Mouse (Mus musculus) embryonic facial prominence, embryonic 15.5 days (tissue): Measurements from ENCODE around the gene Ahnak2. TPM values are rescaled to one million over a fixed set of nuclear protein-coding genes. Genes with fewer than 3 reads are reported as not detected.

Experiments
- ATAC-seq: fragments of 200-750 bp; cut with Nextera tagmentation; 2 replicates; pipeline ENCODE4 v1.8.0; 2017; ENCODE audit warnings: low read depth, moderate TSS enrichment; ENCODE audit not compliant: insufficient number of reproducible peaks, low FRiP score, low TSS enrichment
- H3K27ac ChIP-seq: fragments of 300-500 bp; sonication (generic); replicated peaks from 2 replicates; pipeline ENCODE4 v1.5.1; 2015; ENCODE audit warnings: mild to moderate bottlenecking, inconsistent platforms
- H3K27me3 ChIP-seq: fragments of 300-500 bp; sonication (generic); 2 replicates; pipeline ENCODE4 v1.6.1; 2015; ENCODE audit warnings: inconsistent platforms
- H3K36me3 ChIP-seq: fragments of 300-500 bp; sonication (generic); 2 replicates; pipeline ENCODE4 v1.6.1; 2015; ENCODE audit warnings: mild to moderate bottlenecking, inconsistent platforms
- H3K4me1 ChIP-seq: fragments of 300-500 bp; sonication (generic); 2 replicates; pipeline ENCODE4 v1.6.1; 2015; ENCODE audit warnings: inconsistent platforms
- H3K4me2 ChIP-seq: fragments of 300-500 bp; sonication (generic); replicated peaks from 2 replicates; pipeline ENCODE4 v1.6.1; 2015; ENCODE audit warnings: mild to moderate bottlenecking, inconsistent platforms
- H3K4me3 ChIP-seq: fragments of 300-500 bp; sonication (generic); replicated peaks from 2 replicates; pipeline ENCODE4 v1.5.1; 2015; ENCODE audit warnings: mild to moderate bottlenecking, inconsistent platforms
- H3K9ac ChIP-seq: fragments of 300-500 bp; sonication (generic); 2 replicates; pipeline ENCODE4 v1.6.1; 2015; ENCODE audit warnings: inconsistent platforms
- H3K9me3 ChIP-seq: fragments of 300-500 bp; sonication (generic); replicated peaks from 2 replicates; pipeline ENCODE4 v1.6.1; 2016; ENCODE audit warnings: inconsistent platforms
- WGBS: fragments of 180-500 bp; shearing (Covaris S2); methylation state at CpG from one replicate; pipeline ENCODE4 v1.1.7; 2015; 5-methylcytosine and 5-hydroxymethylcytosine counted together
- polyA plus RNA-seq: library from polyadenylated mRNA; unstranded; fragments of >200 nt; fragmentation: Nextera tagmentation; extraction: Ambion mirVana; gene quantifications from 2 replicates; pipeline ENCODE4 v1.2.1, GENCODE M21; 2015

Gene Ahnak2
- polyA plus RNA-seq, 1 experiment from 2014 or later, result 8.5 TPM

DNA sequence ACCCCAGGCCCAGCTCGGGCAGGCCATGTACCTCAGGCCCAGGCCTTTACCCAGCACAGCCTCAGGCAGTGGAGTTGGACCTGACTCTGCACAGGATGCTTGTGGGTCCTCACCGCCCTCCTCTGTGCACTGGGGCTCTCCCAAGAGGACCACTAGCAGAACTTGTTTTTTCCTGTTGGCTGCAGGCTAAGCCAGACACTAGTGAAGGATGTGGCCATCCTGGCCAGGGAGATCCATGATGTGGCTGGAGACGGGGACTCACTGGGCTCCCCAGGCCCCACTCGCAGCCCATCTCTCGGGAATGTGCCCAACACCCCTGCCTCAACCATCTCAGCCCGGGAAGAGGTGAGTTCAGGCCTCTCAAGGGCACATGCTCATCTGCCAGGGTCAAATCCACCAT, 59.7 kb downstream of the Ahnak2 start:
- Histone ChIP-seq H3K36me3 (peaks cover 61% of the 10 kb centered on the region), H3K9ac (peak overlapping the region; percentile 15; the same call in 1 of the 2 replicates), H3K9me3 (no peaks in the 10 kb centered on the region), H3K4me3 (no peak overlapping the region), H3K27me3 (no peaks in the 10 kb centered on the region), H3K4me2 (no peak overlapping the region), H3K4me1 (peaks cover 35% of the 10 kb centered on the region), H3K27ac (peak overlapping the region; percentile 84)
- ATAC-seq, result no peak
- WGBS, result 52% methylated on average over 6 of the region's 6 CpGs

DNA sequence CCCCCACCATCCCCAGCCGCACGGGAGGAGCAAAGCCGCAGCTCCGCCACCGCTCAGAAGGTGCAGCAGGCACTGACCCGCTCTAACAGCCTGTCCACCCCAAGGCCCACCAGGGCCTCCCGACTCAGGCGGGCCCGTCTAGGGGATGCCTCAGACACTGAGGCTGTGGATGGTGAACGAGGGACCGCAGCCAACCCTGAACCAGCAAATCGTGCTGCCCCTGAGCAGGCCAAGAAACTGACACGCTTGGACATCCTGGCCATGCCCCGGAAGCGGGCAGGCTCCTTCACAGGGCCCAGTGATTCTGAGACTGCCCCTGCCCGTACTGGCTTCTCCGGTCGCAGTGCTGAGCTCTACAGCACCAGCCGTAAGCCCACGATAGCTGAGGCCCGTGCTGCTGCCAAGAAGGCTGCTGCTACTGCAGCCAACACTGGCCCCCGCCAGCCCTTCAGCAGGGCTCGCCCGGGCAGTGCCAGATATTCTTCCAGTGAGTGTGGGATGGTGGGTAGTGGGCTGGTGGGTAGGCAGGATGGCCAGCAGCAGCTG, 63.4 kb downstream of the Ahnak2 start:
- Histone ChIP-seq H3K27me3 (no peaks in the 10 kb centered on the region), H3K9me3 (no peaks in the 10 kb centered on the region), H3K4me2 (no peak overlapping the region), H3K27ac (no peak overlapping the region), H3K9ac (no peak overlapping the region), H3K36me3 (peaks cover 81% of the 10 kb centered on the region), H3K4me1 (peaks cover 19% of the 10 kb centered on the region), H3K4me3 (no peak overlapping the region)
- no peak for ATAC-seq
- WGBS, result 89% methylated on average over 24 of the region's 24 CpGs

DNA sequence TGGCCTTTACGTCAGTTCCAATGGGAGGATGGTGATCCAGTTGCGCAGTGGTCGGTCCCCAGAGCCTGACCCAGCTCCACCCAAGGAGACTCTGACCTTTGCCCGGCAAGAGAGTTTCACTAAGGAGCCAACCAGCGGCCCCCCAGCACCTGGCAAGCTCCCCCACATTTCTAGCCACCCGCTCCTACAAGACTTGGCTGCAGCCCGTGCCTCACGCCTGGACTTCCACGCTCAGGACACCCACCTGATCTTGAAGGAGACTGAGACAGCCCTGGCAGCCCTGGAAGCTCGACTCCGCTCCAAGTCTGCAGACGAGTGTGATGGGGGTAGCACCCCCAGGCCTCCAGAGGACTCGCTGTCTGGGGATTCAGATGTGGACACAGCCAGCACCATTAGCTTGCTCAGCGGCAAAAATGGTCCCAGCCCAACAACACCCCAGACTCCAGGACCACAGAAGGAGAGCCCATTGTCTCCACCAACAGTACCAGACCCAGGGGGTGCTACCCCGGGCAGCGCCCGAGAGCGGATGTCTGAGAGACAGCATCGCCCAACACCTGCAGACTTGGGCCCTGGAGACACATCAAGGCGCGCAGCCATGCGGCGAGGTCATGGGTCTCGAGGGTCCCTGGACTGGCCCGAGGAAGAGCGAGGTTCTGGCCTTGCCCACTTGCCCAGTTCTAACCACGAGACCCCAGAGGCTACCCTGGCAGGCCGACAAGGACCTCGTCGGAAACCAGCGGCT, 64.0 kb downstream of the Ahnak2 start:
- H3K36me3 ChIP-seq, result peaks cover 84% of the 10 kb centered on the region

DNA sequence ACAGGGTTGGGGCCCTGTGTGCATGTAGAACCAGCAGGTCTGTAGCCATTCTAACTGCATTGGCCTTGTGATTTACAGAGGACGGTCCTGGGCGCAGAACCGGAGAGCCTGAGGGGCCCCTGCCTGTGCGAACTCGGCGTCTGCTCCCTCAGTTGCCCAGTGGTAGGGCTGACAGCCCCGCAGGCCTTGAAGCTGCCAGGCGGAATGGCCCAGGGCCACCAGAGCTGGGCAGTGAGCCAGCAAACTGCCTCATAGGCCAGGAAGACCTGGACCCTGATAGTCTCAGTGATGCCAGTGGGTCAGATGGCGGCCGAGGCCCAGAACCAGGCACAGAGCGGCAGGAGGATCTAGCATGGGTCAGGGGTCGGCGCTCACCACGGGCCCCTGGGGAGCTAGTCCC, 64.7 kb downstream of the Ahnak2 start:
- no peak for ATAC-seq
- H3K9me3 ChIP-seq, result no peaks in the 10 kb centered on the region
- peaks cover 6% of the 10 kb centered on the region for H3K4me1 ChIP-seq
- no peak overlapping the region for H3K4me2 ChIP-seq
- 89% methylated on average over 14 of the region's 14 CpGs for WGBS
- no peak overlapping the region for H3K27ac ChIP-seq
- H3K27me3 ChIP-seq, result no peaks in the 10 kb centered on the region
- H3K9ac ChIP-seq, result no peak overlapping the region
- H3K4me3 ChIP-seq, result no peak overlapping the region
- H3K36me3 ChIP-seq, result peaks cover 88% of the 10 kb centered on the region

More for the DNA sequence above, 64.0 kb downstream of the Ahnak2 start:
- H3K4me1 ChIP-seq, result peaks cover 13% of the 10 kb centered on the region
- 91% methylated on average over 31 of the region's 31 CpGs for WGBS
- H3K4me3 ChIP-seq, result no peak overlapping the region
- H3K9me3 ChIP-seq, result no peaks in the 10 kb centered on the region
- no peak overlapping the region for H3K4me2 ChIP-seq
- no peaks in the 10 kb centered on the region for H3K27me3 ChIP-seq
- no peak for ATAC-seq
- no peak overlapping the region for H3K27ac ChIP-seq
- no peak overlapping the region for H3K9ac ChIP-seq

DNA sequence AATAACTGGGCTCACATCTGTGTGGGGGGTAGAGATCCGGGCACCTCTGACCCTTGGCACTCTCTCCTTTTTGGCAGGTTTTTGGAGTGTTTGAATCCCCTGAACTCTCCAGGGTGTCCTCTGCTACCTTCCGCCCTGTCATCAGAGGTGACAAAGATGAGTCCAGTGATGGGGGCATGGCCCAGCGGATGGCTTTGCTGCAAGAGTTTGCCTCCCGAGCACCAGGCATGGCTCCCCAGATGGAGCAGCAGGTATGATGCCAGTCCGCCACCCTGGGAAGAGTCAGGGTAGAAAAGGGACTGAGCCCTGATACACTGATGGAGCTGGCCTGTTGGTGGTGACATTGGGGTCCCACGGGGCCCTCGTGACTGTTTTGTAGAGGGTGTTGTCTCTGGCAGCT, 65.4 kb downstream of the Ahnak2 start:
- Histone ChIP-seq H3K27ac (no peak overlapping the region), H3K4me1 (no peaks in the 10 kb centered on the region), H3K4me2 (no peak overlapping the region), H3K4me3 (no peak overlapping the region), H3K36me3 (peaks cover 95% of the 10 kb centered on the region), H3K27me3 (no peaks in the 10 kb centered on the region), H3K9ac (no peak overlapping the region), H3K9me3 (no peaks in the 10 kb centered on the region)
- ATAC-seq, result no peak
- WGBS, result 91% methylated on average over 7 of the region's 7 CpGs

DNA sequence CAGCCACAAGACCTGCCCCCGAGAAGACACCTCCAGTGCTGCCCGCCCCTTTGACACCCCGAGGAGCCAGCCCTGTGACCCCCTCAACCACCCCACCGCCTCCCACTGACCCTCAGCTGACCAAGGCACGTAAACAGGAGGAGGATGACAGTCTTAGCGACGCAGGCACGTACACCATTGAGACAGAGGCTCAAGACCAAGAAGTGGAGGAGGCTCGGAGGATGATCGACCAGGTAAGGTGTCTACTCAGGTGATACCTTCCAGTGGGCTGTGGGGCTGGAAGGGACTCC, 65.9 kb downstream of the Ahnak2 start:
- 89% methylated on average over 10 of the region's 10 CpGs for WGBS
- no peaks in the 10 kb centered on the region for H3K27me3 ChIP-seq

DNA sequence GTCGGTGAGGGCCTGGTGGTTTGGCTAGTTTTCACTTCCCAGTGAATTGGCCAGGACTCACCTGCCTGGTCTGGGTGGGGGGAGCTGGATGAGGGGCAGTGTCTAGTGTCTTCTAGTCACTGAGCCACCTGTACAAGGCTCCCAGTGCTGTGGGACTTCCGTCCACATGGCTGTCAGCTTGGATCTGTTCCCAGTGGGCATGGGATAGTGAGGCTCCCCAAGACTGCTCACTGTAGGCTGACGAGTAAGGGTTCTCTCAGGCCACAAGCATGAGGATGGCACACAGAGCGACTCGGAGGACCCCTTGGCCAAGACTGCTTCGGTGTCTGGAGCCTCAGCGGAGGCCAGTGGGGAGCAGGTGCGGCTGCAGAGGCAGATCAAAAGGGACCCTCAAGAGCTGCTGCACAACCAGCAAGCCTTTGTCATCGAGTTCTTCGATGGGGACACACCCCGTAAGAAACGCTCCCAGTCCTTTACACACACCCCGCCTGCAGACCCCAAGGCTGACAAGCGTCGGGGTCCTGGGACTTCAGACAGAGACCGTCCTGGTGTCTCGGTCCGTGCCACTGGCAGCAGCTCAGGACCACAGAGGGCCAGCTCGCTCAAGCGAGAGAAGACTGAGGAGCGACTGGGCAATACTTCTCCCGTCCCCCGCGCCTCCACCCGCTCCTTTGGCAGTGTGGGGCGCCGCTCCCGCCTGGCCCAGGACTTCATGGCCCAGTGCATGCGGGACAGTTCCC, 66.4 kb downstream of the Ahnak2 start:
- no peak for ATAC-seq
- Histone ChIP-seq H3K36me3 (peaks cover 99% of the 10 kb centered on the region), H3K27ac (no peak overlapping the region), H3K9ac (no peak overlapping the region), H3K9me3 (no peaks in the 10 kb centered on the region), H3K4me2 (no peak overlapping the region), H3K4me3 (no peak overlapping the region), H3K4me1 (no peaks in the 10 kb centered on the region), H3K27me3 (no peaks in the 10 kb centered on the region)
- 88% methylated on average over 29 of the region's 29 CpGs for WGBS

More for the DNA sequence above, 65.9 kb downstream of the Ahnak2 start:
- Histone ChIP-seq H3K9me3 (no peaks in the 10 kb centered on the region), H3K4me2 (no peak overlapping the region), H3K4me1 (no peaks in the 10 kb centered on the region), H3K4me3 (no peak overlapping the region), H3K27ac (no peak overlapping the region), H3K36me3 (peaks cover 99% of the 10 kb centered on the region), H3K9ac (no peak overlapping the region)
- no peak for ATAC-seq

DNA sequence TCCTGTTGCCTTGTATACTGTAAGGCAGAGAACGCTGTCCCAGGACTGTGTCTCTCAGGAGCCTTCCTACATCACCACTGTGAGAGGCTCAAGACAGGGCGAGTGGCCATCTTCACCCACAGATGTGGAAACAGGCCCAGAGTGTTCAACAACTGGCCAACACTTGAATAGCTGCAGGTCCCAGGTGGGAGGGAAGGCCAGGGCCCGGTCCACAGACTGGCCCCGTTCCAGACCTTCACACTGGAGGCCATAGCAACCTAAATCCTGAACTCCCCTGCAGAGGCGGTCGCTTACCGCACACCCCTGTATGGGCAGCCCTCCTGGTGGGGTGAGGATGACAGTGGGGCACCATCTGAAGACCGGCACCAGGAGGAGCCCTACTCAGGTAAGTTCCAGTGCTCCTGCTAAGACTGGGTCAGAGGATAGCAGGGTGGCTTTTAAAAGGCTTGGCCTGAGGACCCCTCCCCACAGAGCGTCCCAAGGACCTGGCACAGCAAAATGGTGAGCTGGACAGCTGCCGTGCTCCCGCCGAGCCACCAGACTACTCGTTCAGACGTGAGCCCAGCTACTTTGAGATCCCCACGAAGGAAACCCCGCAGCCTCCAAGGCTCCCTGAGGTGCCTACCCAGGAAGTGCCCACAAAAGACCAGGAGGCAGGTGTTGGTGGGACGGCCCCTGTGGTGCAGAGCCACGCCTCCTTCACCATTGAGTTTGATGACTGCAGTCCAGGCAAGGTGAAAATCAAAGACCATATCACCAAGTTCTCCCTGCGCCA, 67.4 kb downstream of the Ahnak2 start:
- ATAC-seq, result no peak
- peaks cover 3% of the 10 kb centered on the region; the same call in 1 of the 2 replicates for H3K4me1 ChIP-seq
- WGBS, result 86% methylated on average over 19 of the region's 19 CpGs
- no peaks in the 10 kb centered on the region for H3K27me3 ChIP-seq
- H3K4me3 ChIP-seq, result no peak overlapping the region
- H3K9ac ChIP-seq, result no peak overlapping the region
- H3K4me2 ChIP-seq, result no peak overlapping the region
- H3K36me3 ChIP-seq, result peaks cover 98% of the 10 kb centered on the region
- H3K9me3 ChIP-seq, result no peaks in the 10 kb centered on the region
- no peak overlapping the region for H3K27ac ChIP-seq

DNA sequence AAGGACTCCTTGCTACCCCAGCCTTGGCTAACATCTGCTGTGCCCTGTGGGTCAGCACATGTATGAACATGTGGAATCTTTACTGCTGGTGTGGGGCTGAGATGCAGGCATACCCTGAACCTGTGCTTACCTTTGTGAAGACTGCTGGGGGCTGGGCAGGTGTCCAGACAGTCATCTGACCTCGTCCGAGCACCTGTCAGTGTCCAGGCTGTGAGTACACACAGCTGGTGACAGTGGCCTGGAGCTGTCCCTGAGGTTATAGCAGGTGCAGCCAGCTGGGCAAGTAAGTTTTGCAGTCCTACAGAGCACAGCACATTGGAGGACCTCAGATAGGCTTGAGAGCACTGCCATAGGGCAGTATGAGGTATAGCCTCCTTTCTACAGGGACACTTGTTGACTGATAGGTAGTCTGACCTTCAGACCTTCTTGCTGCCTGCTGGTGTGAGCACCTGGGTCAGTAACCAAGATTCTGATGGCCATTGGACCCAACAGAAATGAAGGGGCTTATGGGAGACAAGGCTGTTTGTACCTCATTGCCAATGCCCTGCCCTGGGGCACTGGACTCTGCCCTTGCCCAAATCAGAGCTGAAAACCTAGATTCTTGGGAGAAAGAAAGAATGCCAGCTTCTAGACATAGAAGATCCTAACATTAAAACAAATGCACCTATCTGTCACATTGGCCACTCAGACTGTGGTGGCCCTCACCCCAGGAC, 68.2 kb downstream of the Ahnak2 start:
- ATAC-seq, result no peak
- Histone ChIP-seq H3K9me3 (no peaks in the 10 kb centered on the region), H3K36me3 (peaks cover 94% of the 10 kb centered on the region), H3K9ac (no peak overlapping the region), H3K4me3 (no peak overlapping the region), H3K4me2 (no peak overlapping the region), H3K4me1 (peaks cover 3% of the 10 kb centered on the region; the same call in 1 of the 2 replicates), H3K27me3 (no peaks in the 10 kb centered on the region), H3K27ac (no peak overlapping the region)
- WGBS, result 77% methylated on average over 2 of the region's 2 CpGs

DNA sequence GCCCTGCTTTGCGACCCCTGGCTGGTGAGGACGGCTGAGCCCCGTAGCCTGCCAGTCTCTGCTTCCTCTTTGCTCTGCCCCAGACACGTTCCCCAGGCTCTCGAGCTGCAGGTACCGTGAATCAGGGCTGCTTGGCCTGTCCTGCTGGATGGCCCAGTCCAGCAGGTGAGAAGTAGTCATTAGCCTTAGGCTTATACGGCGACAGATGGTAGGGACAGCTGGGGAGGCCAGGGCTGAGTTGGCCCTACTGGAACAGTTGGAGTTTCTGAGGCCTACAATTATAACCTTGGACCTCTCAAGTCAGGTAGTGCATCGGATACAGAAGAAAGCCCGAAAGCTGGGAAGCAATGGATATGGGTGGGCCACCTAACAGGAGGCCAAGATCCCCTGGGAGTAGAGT, 69.9 kb downstream of the Ahnak2 start:
- Histone ChIP-seq H3K27ac (no peak overlapping the region), H3K4me2 (no peak overlapping the region), H3K4me3 (no peak overlapping the region), H3K9ac (no peak overlapping the region), H3K36me3 (peaks cover 81% of the 10 kb centered on the region), H3K9me3 (no peaks in the 10 kb centered on the region), H3K4me1 (peaks cover 3% of the 10 kb centered on the region; the same call in 1 of the 2 replicates), H3K27me3 (no peaks in the 10 kb centered on the region)
- no peak for ATAC-seq
- 77% methylated on average over 10 of the region's 10 CpGs for WGBS
